ENCODE assay signal across 30 mouse cellular contexts in the genomic region with DNA sequence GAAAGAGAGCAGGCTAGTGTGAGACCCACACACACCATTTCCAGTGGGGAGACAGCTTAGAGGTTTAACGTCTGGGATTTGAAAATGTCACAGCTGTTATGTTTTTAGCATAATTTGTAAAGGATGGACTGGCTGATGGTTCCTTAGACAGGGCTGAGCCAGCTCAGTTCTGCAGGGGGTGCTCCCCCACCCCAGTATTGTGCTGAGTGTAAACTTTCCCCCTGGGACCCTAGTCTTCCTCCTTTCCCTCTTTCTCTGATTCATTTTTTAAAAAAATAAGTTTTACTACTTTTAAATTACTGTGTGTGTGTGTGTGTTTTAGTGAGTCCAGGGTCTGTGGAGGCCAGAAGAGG. TPM values are rescaled to one million over a fixed set of nuclear protein-coding genes. Genes with fewer than 3 reads are reported as not detected.
DNase-seq lines count a peak whose midpoint lies in the region; ATAC-seq and TF ChIP-seq lines count a peak whose summit lies in the region.
"Had no signal": no experiment of that assay in that cellular context is flagged by ENCODE, and none has a peak within 500 bp of the region (broad histone marks: within the 10 kb centered on the region; RNA-seq: fewer than 3 reads in every experiment).

No protein-coding gene starts in this region.

- no peak overlapping the region for H3K4me2 ChIP-seq in embryonic facial prominence, embryonic 12.5 days (replicated peaks)
- H3K4me2 ChIP-seq in hindbrain, embryonic 14.5 days (replicated peaks): no peak overlapping the region
- H3K4me2 ChIP-seq in midbrain, embryonic 13.5 days (replicated peaks): no peak overlapping the region
- no peak overlapping the region for H3K4me2 ChIP-seq in midbrain, embryonic 15.5 days
- H3K4me2 ChIP-seq in hindbrain, postnatal 0 days (ENCODE audit: low read depth, low read length): no peak overlapping the region
- H3K4me2 ChIP-seq: limb, embryonic 15.5 days; lung, embryonic 14.5 days had no signal

- no peaks in the 10 kb centered on the region for H3K27me3 ChIP-seq in embryonic facial prominence, embryonic 12.5 days
- H3K27me3 ChIP-seq in embryonic facial prominence, embryonic 10.5 days (replicated peaks; ENCODE audit: low read depth, poor library complexity, severe bottlenecking): no peaks in the 10 kb centered on the region
- H3K27me3 ChIP-seq in hindbrain, embryonic 14.5 days (ENCODE audit: control insufficient read depth, insufficient read depth, low read length): no peaks in the 10 kb centered on the region
- no peaks in the 10 kb centered on the region for H3K27me3 ChIP-seq in hindbrain, embryonic 10.5 days (ENCODE audit: insufficient read depth, poor library complexity, severe bottlenecking)
- no peaks in the 10 kb centered on the region for H3K27me3 ChIP-seq in midbrain, embryonic 13.5 days
- H3K27me3 ChIP-seq in midbrain, embryonic 15.5 days (replicated peaks): no peaks in the 10 kb centered on the region
- H3K27me3 ChIP-seq in hindbrain, postnatal 0 days (ENCODE audit: insufficient read depth, low read length): no peaks in the 10 kb centered on the region
- H3K27me3 ChIP-seq: limb, embryonic 15.5 days had no signal

- ATAC-seq in embryonic facial prominence, embryonic 12.5 days (ENCODE audit: insufficient number of reproducible peaks, insufficient read depth, low FRiP score, low TSS enrichment): peak; percentile 53; the same call in 1 of the 2 replicates
- ATAC-seq in hindbrain, embryonic 14.5 days (ENCODE audit: low FRiP score): no peak
- no peak; the same call in 1 of the 2 replicates for ATAC-seq in midbrain, embryonic 13.5 days
- ATAC-seq in midbrain, embryonic 15.5 days (replicated peaks): no peak
- ATAC-seq in hindbrain, postnatal 0 days: 0 out of 2 replicates have a peak, but pooled peaks have one; percentile 27
- ATAC-seq: inflammation-experienced regulatory T-cells, adult 6 months had no signal

- no peaks in the 10 kb centered on the region for H3K9me3 ChIP-seq in embryonic facial prominence, embryonic 12.5 days
- H3K9me3 ChIP-seq in embryonic facial prominence, embryonic 10.5 days: no peaks in the 10 kb centered on the region
- no peaks in the 10 kb centered on the region for H3K9me3 ChIP-seq in hindbrain, embryonic 14.5 days (ENCODE audit: control insufficient read depth, low read length)
- H3K9me3 ChIP-seq in hindbrain, embryonic 10.5 days: no peaks in the 10 kb centered on the region
- H3K9me3 ChIP-seq in midbrain, embryonic 13.5 days: no peaks in the 10 kb centered on the region
- no peaks in the 10 kb centered on the region for H3K9me3 ChIP-seq in midbrain, embryonic 15.5 days
- no peaks in the 10 kb centered on the region for H3K9me3 ChIP-seq in hindbrain, postnatal 0 days (ENCODE audit: low read length)
- H3K9me3 ChIP-seq: limb, embryonic 15.5 days had no signal

- WGBS in embryonic facial prominence, embryonic 12.5 days: 45% methylated on average over 1 of the region's 1 CpGs
- 77% methylated on average over 1 of the region's 1 CpGs for WGBS in embryonic facial prominence, embryonic 10.5 days
- 20% methylated on average over 1 of the region's 1 CpGs for WGBS in hindbrain, embryonic 14.5 days
- WGBS in hindbrain, embryonic 10.5 days: 82% methylated on average over 1 of the region's 1 CpGs
- 34% methylated on average over 1 of the region's 1 CpGs for WGBS in midbrain, embryonic 13.5 days
- WGBS in midbrain, embryonic 15.5 days: 24% methylated on average over 1 of the region's 1 CpGs
- WGBS in hindbrain, postnatal 0 days: 48% methylated on average over 1 of the region's 1 CpGs

- H3K27ac ChIP-seq in embryonic facial prominence, embryonic 12.5 days: no peak overlapping the region
- no peak overlapping the region for H3K27ac ChIP-seq in embryonic facial prominence, embryonic 10.5 days (replicated peaks)
- H3K27ac ChIP-seq in hindbrain, embryonic 14.5 days: peak overlapping the region; percentile 72
- no peak overlapping the region for H3K27ac ChIP-seq in hindbrain, embryonic 10.5 days
- H3K27ac ChIP-seq in midbrain, embryonic 13.5 days: peak overlapping the region; percentile 72; the same call in 1 of the 2 replicates
- no peak overlapping the region for H3K27ac ChIP-seq in midbrain, embryonic 15.5 days
- peak overlapping the region; percentile 15; the same call in 1 of the 2 replicates for H3K27ac ChIP-seq in hindbrain, postnatal 0 days
- H3K27ac ChIP-seq: gastrocnemius, adult 2 months; limb, embryonic 15.5 days; liver, embryonic 14.5 days had no signal

- 0 out of 2 replicates have a peak, but pooled peaks cover 4% of the 10 kb centered on the region for H3K4me1 ChIP-seq in embryonic facial prominence, embryonic 12.5 days
- H3K4me1 ChIP-seq in embryonic facial prominence, embryonic 10.5 days: no peaks in the 10 kb centered on the region
- H3K4me1 ChIP-seq in hindbrain, embryonic 14.5 days (replicated peaks; ENCODE audit: control insufficient read depth, insufficient read depth, low read length): no peaks in the 10 kb centered on the region
- no peaks in the 10 kb centered on the region for H3K4me1 ChIP-seq in hindbrain, embryonic 10.5 days (replicated peaks)
- H3K4me1 ChIP-seq in midbrain, embryonic 13.5 days (replicated peaks): peaks cover 13% of the 10 kb centered on the region
- 0 out of 2 replicates have a peak, but pooled peaks cover 7% of the 10 kb centered on the region for H3K4me1 ChIP-seq in midbrain, embryonic 15.5 days
- H3K4me1 ChIP-seq in hindbrain, postnatal 0 days (ENCODE audit: insufficient read depth, low read length): no peaks in the 10 kb centered on the region
- H3K4me1 ChIP-seq: limb, embryonic 15.5 days had no signal

- H3K4me3 ChIP-seq in embryonic facial prominence, embryonic 12.5 days: no peak overlapping the region
- no peak overlapping the region for H3K4me3 ChIP-seq in embryonic facial prominence, embryonic 10.5 days
- H3K4me3 ChIP-seq in hindbrain, embryonic 14.5 days (replicated peaks; ENCODE audit: low read length): no peak overlapping the region
- H3K4me3 ChIP-seq in hindbrain, embryonic 10.5 days: no peak overlapping the region
- H3K4me3 ChIP-seq in midbrain, embryonic 13.5 days (replicated peaks): no peak overlapping the region
- no peak overlapping the region for H3K4me3 ChIP-seq in midbrain, embryonic 15.5 days
- no peak overlapping the region for H3K4me3 ChIP-seq in hindbrain, postnatal 0 days (ENCODE audit: low read length)
- H3K4me3 ChIP-seq: gastrocnemius, adult 2 months; limb, embryonic 15.5 days; myocyte had no signal

- no peak for TF ChIP-seq CTCF in hindbrain, postnatal 0 days (IDR thresholded peaks at IDR 0.05; ENCODE audit: low read depth)

- no peak overlapping the region for H3K9ac ChIP-seq in embryonic facial prominence, embryonic 12.5 days
- no peak overlapping the region for H3K9ac ChIP-seq in hindbrain, embryonic 14.5 days
- no peak overlapping the region for H3K9ac ChIP-seq in midbrain, embryonic 13.5 days (replicated peaks)
- H3K9ac ChIP-seq in midbrain, embryonic 15.5 days: no peak overlapping the region
- no peak overlapping the region for H3K9ac ChIP-seq in hindbrain, postnatal 0 days (replicated peaks; ENCODE audit: low read length)
- H3K9ac ChIP-seq: limb, embryonic 15.5 days; liver, embryonic 14.5 days; lung, embryonic 14.5 days had no signal

- DNase-seq in embryonic facial prominence, embryonic 10.5 days (ENCODE audit: low spot score): no peak
- no peak for DNase-seq in hindbrain, embryonic 14.5 days (ENCODE audit: low spot score)
- DNase-seq in hindbrain, embryonic 10.5 days (ENCODE audit: low spot score): no peak
- DNase-seq in hindbrain, postnatal 0 days (ENCODE audit: low spot score): no peak
- no peak for DNase-seq in urinary bladder, postnatal 10 days (ENCODE audit: low spot score)
- DNase-seq: adrenal gland, postnatal 14 days; cerebellum, adult 2 months; gastrocnemius, adult 2 months; kidney, adult 8-10 months; kidney, postnatal 14 days had no signal

- no peaks in the 10 kb centered on the region for H3K36me3 ChIP-seq in embryonic facial prominence, embryonic 12.5 days
- H3K36me3 ChIP-seq in embryonic facial prominence, embryonic 10.5 days (replicated peaks): no peaks in the 10 kb centered on the region
- H3K36me3 ChIP-seq in hindbrain, embryonic 14.5 days (replicated peaks; ENCODE audit: control insufficient read depth, insufficient read depth): no peaks in the 10 kb centered on the region
- H3K36me3 ChIP-seq in hindbrain, embryonic 10.5 days: no peaks in the 10 kb centered on the region
- H3K36me3 ChIP-seq in midbrain, embryonic 13.5 days: no peaks in the 10 kb centered on the region
- H3K36me3 ChIP-seq in midbrain, embryonic 15.5 days (replicated peaks): no peaks in the 10 kb centered on the region
- no peaks in the 10 kb centered on the region for H3K36me3 ChIP-seq in hindbrain, postnatal 0 days (ENCODE audit: insufficient read depth, low read length)
- H3K36me3 ChIP-seq: limb, embryonic 15.5 days had no signal

RNA-seq across cellular contexts. Expression of gene Uts2, which starts 39.8 kb away (rescaled TPM):
- polyA plus RNA-seq in embryonic facial prominence, embryonic 12.5 days (2016; fragmentation: Nextera tagmentation; extraction: Ambion mirVana): not detected in 2 replicates
- not detected in 2 replicates for polyA plus RNA-seq in embryonic facial prominence, embryonic 10.5 days (2016; fragmentation: Nextera tagmentation; extraction: Ambion mirVana)
- 0.57 TPM in 1 of 2 replicates, not detected in the other for polyA plus RNA-seq in hindbrain, embryonic 14.5 days (2014; fragmentation: Nextera tagmentation; extraction: Ambion mirVana)
- not detected in 2 replicates for polyA plus RNA-seq in hindbrain, embryonic 10.5 days (2016; fragmentation: Nextera tagmentation; extraction: Ambion mirVana)
- polyA plus RNA-seq in midbrain, embryonic 13.5 days (2015; fragmentation: Nextera tagmentation; extraction: Ambion mirVana): not detected in 2 replicates
- not detected in 2 replicates for polyA plus RNA-seq in midbrain, embryonic 15.5 days (2015; fragmentation: Nextera tagmentation; extraction: Ambion mirVana)
- not detected in 2 replicates for total RNA-seq in hindbrain, postnatal 0 days (2014; rRNA removed)
- 0.74 and 0.79 TPM in 2 replicates for polyA plus RNA-seq in hindbrain, postnatal 0 days (2015; fragmentation: Nextera tagmentation; extraction: Ambion mirVana)
- total RNA-seq: adrenal gland, postnatal 14 days; gastrocnemius, adult 2 months; gastrocnemius, postnatal 4 days; heart, adult 8-10 months; heart, postnatal 25 days; layer of hippocampus, adult 8-10 months; left cerebral cortex, adult 18-20 months; left cerebral cortex, postnatal 25 days; megakaryocyte-erythroid progenitor cell, adult 5-6 weeks had no signal
- polyA plus RNA-seq: embryonic facial prominence, embryonic 14.5 days; heart, embryonic 14.5 days; inflammation-experienced regulatory T-cells, adult 6 months; limb, embryonic 15.5 days; liver, embryonic 14.5 days; lung, embryonic 14.5 days; myocyte; small intestine, adult 2 months; testis, adult 2 months; urinary bladder, adult 2 months had no signal

RNA-seq across cellular contexts. Expression of gene Tnfrsf9, which starts 42.7 kb away (rescaled TPM):
- polyA plus RNA-seq in embryonic facial prominence, embryonic 12.5 days (2016; fragmentation: Nextera tagmentation; extraction: Ambion mirVana): 0.29 and 1.0 TPM in 2 replicates
- 0.38 and 0.69 TPM in 2 replicates for polyA plus RNA-seq in embryonic facial prominence, embryonic 10.5 days (2016; fragmentation: Nextera tagmentation; extraction: Ambion mirVana)
- 0.20 and 0.25 TPM in 2 replicates for polyA plus RNA-seq in hindbrain, embryonic 14.5 days (2014; fragmentation: Nextera tagmentation; extraction: Ambion mirVana)
- polyA plus RNA-seq in hindbrain, embryonic 10.5 days (2016; fragmentation: Nextera tagmentation; extraction: Ambion mirVana): 0.17 and 0.57 TPM in 2 replicates
- polyA plus RNA-seq in midbrain, embryonic 13.5 days (2015; fragmentation: Nextera tagmentation; extraction: Ambion mirVana): 0.12 and 0.16 TPM in 2 replicates
- 0.30 and 0.36 TPM in 2 replicates for polyA plus RNA-seq in midbrain, embryonic 15.5 days (2015; fragmentation: Nextera tagmentation; extraction: Ambion mirVana)
- 0.52 and 2.4 TPM in 2 replicates for total RNA-seq in hindbrain, postnatal 0 days (2014; rRNA removed)
- 0.09 and 0.34 TPM in 2 replicates for polyA plus RNA-seq in hindbrain, postnatal 0 days (2015; fragmentation: Nextera tagmentation; extraction: Ambion mirVana)

RNA-seq across cellular contexts. Expression of gene Park7, which starts 42.8 kb away (rescaled TPM):
- 425 and 444 TPM in 2 replicates for polyA plus RNA-seq in embryonic facial prominence, embryonic 12.5 days (2016; fragmentation: Nextera tagmentation; extraction: Ambion mirVana)
- 496 and 508 TPM in 2 replicates for polyA plus RNA-seq in embryonic facial prominence, embryonic 10.5 days (2016; fragmentation: Nextera tagmentation; extraction: Ambion mirVana)
- 383 and 392 TPM in 2 replicates for polyA plus RNA-seq in hindbrain, embryonic 14.5 days (2014; fragmentation: Nextera tagmentation; extraction: Ambion mirVana)
- polyA plus RNA-seq in hindbrain, embryonic 10.5 days (2016; fragmentation: Nextera tagmentation; extraction: Ambion mirVana): 449 and 453 TPM in 2 replicates
- polyA plus RNA-seq in midbrain, embryonic 13.5 days (2015; fragmentation: Nextera tagmentation; extraction: Ambion mirVana): 373 and 377 TPM in 2 replicates
- 365 and 370 TPM in 2 replicates for polyA plus RNA-seq in midbrain, embryonic 15.5 days (2015; fragmentation: Nextera tagmentation; extraction: Ambion mirVana)
- total RNA-seq in hindbrain, postnatal 0 days (2014; rRNA removed): 126 and 135 TPM in 2 replicates
- 449 and 470 TPM in 2 replicates for polyA plus RNA-seq in hindbrain, postnatal 0 days (2015; fragmentation: Nextera tagmentation; extraction: Ambion mirVana)

Comparison
In these comparisons a context has a peak if more than half of its experiments do, and no peak if none do; other contexts are left out.
1. ATAC-seq: peak in embryonic facial prominence, embryonic 12.5 days (single experiment) and hindbrain, postnatal 0 days (single experiment); none in hindbrain, embryonic 14.5 days (single experiment), midbrain, embryonic 13.5 days (single experiment) and midbrain, embryonic 15.5 days (single experiment).
2. H3K27ac ChIP-seq: peak in hindbrain, embryonic 14.5 days (single experiment), midbrain, embryonic 13.5 days (single experiment) and hindbrain, postnatal 0 days (single experiment); none in embryonic facial prominence, embryonic 12.5 days (single experiment), embryonic facial prominence, embryonic 10.5 days (single experiment), hindbrain, embryonic 10.5 days (single experiment) and midbrain, embryonic 15.5 days (single experiment).